Mouse (Mus musculus) limb, embryonic 10.5 days (tissue): ENCODE measurements around the gene Ccdc153. TPM values are rescaled to one million over a fixed set of nuclear protein-coding genes. Genes with fewer than 3 reads are reported as not detected.

Experiments
- DNase-seq: peaks from one replicate; pipeline ENCODE4 v3.0.0-alpha.2; 2017; ENCODE audit warnings: low spot score
- H3K27ac ChIP-seq: fragments of 300-500 bp; sonication (generic); 2 replicates; pipeline ENCODE4 v1.5.1; 2016; ENCODE audit warnings: mild to moderate bottlenecking
- H3K27me3 ChIP-seq: fragments of 300-500 bp; sonication (generic); 2 replicates; pipeline ENCODE4 v1.6.1; 2016; ENCODE audit warnings: low read depth, mild to moderate bottlenecking; ENCODE audit not compliant: poor library complexity, severe bottlenecking
- H3K36me3 ChIP-seq: fragments of 300-500 bp; sonication (generic); 2 replicates; pipeline ENCODE4 v1.6.1; 2016; ENCODE audit warnings: mild to moderate bottlenecking, moderate library complexity
- H3K4me1 ChIP-seq: fragments of 300-500 bp; sonication (generic); 2 replicates; pipeline ENCODE4 v1.6.1; 2016
- H3K4me3 ChIP-seq: fragments of 300-500 bp; sonication (generic); 2 replicates; pipeline ENCODE4 v1.5.1; 2016; ENCODE audit warnings: mild to moderate bottlenecking, moderate library complexity
- H3K9me3 ChIP-seq: fragments of 300-500 bp; sonication (generic); replicated peaks from 2 replicates; pipeline ENCODE4 v1.6.1; 2016; ENCODE audit warnings: mild to moderate bottlenecking
- WGBS: fragments of 180-500 bp; shearing (Covaris S2); methylation state at CpG from one replicate; pipeline ENCODE4 v1.1.7; 2016; 5-methylcytosine and 5-hydroxymethylcytosine counted together
- polyA plus RNA-seq: library from polyadenylated mRNA; unstranded; fragments of >200 nt; fragmentation: Nextera tagmentation; extraction: Ambion mirVana; gene quantifications from 2 replicates; pipeline ENCODE4 v1.2.1, GENCODE M21; 2016

Ccdc153 gene
- polyA plus RNA-seq, 1 experiment from 2014 or later = not detected

DNA sequence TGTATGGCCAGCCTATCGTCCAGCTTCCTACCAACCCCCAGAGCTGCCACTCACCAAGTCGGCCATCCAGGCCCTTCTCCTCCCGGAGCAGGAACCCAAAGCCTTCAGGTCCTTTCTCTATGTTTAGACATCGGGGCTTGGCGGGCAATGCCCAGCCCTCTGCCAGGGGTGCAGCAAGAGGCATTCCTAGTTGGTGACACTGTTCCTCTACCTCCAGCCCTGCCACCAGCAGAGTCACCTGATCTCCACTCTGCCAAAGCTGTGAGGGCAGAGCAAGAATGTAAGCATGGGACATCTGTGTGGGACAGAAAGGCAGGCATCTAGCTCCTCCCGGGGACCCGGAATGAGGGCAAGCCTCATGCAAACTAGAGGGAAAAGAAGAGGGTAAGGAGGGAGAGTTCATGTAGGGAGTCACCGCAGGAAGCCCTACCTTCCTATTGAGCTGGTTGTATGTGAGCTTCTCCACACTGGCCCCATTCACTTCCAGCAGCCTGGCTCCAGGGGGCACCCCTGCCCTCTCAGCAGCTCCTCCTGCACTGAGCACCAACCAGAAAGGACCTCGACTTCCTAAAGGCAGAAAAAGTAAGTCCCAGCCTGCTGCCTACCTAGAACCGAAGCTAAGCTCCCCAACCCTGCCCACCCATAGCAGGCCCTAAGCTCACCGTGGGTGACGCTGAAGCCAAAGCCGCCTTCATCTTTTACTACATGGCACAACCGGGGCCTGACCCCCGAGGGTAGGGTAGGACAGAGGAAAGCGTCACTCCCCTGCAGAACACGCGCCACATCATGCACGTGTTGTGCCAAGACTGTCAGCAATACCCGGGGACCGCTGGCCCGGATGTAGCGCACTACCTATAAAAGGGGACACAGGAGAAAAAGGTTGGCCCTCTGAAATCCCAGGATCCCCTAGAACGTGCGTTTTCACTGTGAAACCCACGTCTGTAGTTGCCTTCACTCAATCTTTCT lies 9.0 kb downstream of the Ccdc153 start:
- no peaks in the 10 kb centered on the region for H3K9me3 ChIP-seq
- H3K4me1 ChIP-seq = peaks cover 25% of the 10 kb centered on the region
- H3K4me3 ChIP-seq = 0 out of 2 replicates have a peak overlapping the region, but pooled peaks have one; percentile 8
- 0 out of 2 replicates have a peak overlapping the region, but pooled peaks have one; percentile 44 for H3K27ac ChIP-seq
- H3K36me3 ChIP-seq = no peaks in the 10 kb centered on the region
- WGBS = 43% methylated on average over 26 of the region's 26 CpGs
- peak; percentile 62 for DNase-seq
- H3K27me3 ChIP-seq = peaks cover 25% of the 10 kb centered on the region; the same call in 1 of the 2 replicates

- no peaks in the 10 kb centered on the region for H3K9me3 ChIP-seq
- H3K36me3 ChIP-seq = no peaks in the 10 kb centered on the region
- H3K27me3 ChIP-seq = peaks cover 25% of the 10 kb centered on the region; the same call in 1 of the 2 replicates
- 67% methylated on average over 4 of the region's 4 CpGs for WGBS
- no peak overlapping the region for H3K4me3 ChIP-seq
- H3K27ac ChIP-seq = no peak overlapping the region
- no peak for DNase-seq
- peaks cover 35% of the 10 kb centered on the region for H3K4me1 ChIP-seq
Measured at GRCm38 (mm10) chr9:44250445-44250844, 10.0 kb downstream of the Ccdc153 start.

DNA sequence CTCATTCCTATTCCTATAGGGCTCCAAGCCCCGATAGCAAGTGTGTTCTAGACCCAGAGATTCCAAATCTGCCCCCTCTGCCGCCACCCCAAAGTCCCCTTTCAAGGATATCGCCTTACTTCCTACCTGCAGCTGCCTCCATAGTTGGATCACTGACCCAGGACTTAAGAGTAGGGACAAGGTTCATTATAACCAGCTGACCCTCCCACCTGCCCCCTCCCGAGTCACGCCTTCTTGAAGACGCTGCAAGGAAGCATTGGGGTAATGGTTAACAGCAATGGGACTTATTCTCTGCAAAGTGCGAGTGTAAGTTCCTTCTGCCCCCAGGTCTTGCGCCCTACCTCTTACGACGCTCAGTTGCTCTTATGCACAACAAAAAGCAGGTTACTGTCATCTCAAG lies 10.8 kb downstream of the Ccdc153 start, which contains the start of gene Pdzd3:
Gene Pdzd3, minus strand, starts transcription at position 158 of the 400 bp plus-strand sequence.
- Histone ChIP-seq H3K27ac (no peak within 1 kb of the TSS), H3K9me3 (no peaks in the 10 kb centered on the region), H3K36me3 (no peaks in the 10 kb centered on the region), H3K27me3 (peaks cover 25% of the 10 kb centered on the region; the same call in 1 of the 2 replicates), H3K4me3 (no peak within 1 kb of the TSS), H3K4me1 (peaks cover 43% of the 10 kb centered on the region)
- no peak for DNase-seq
- WGBS = 78% methylated on average over 10 of the region's 10 CpGs

GRCm38 (mm10) chr9:44253441-44253840 lies 13.0 kb downstream of the Ccdc153 start:
- H3K9me3 ChIP-seq = no peaks in the 10 kb centered on the region
- H3K4me3 ChIP-seq = no peak overlapping the region
- H3K27ac ChIP-seq = peak overlapping the region; percentile 83; the same call in 1 of the 2 replicates
- H3K36me3 ChIP-seq = no peaks in the 10 kb centered on the region
- no peak for DNase-seq
- peaks cover 47% of the 10 kb centered on the region for H3K4me1 ChIP-seq
- 75% methylated on average over 6 of the region's 6 CpGs for WGBS
- peaks cover 22% of the 10 kb centered on the region; the same call in 1 of the 2 replicates for H3K27me3 ChIP-seq

- peak; percentile 49 for DNase-seq
- Histone ChIP-seq H3K9me3 (no peaks in the 10 kb centered on the region), H3K4me3 (no peak overlapping the region), H3K27ac (peak overlapping the region; percentile 83), H3K4me1 (peaks cover 41% of the 10 kb centered on the region), H3K27me3 (0 out of 2 replicates have a peak, but pooled peaks cover 12% of the 10 kb centered on the region), H3K36me3 (no peaks in the 10 kb centered on the region)
- WGBS = 9% methylated on average over 5 of the region's 5 CpGs
Measured at GRCm38 (mm10) chr9:44254508-44255135, 14.1 kb downstream of the Ccdc153 start.

DNA sequence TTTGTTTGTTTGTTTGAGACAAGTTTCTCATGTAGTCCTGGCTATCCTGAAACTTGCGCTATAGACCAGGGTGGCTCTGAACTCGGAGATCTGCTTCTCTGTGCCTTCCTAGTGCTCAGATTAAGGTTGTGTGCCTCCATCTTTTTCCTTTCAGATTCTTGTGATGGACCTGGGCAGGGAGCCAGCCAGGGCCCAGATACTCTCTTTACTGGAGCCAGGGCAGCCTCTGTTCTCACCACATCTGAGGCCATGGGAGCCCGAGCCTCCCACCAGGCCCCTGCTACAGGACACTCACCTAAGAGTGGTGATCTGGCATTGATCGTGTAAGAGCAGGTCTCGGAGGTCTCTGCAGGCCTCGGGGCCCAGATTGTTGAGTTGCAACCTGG lies 14.7 kb downstream of the Ccdc153 start:
- H3K9me3 ChIP-seq = no peaks in the 10 kb centered on the region

GRCm38 (mm10) chr9:44256213-44256612 lies 15.7 kb downstream of the Ccdc153 start:
- 89% methylated on average over 8 of the region's 8 CpGs for WGBS
- DNase-seq = no peak
- no peaks in the 10 kb centered on the region for H3K9me3 ChIP-seq
- no peaks in the 10 kb centered on the region for H3K27me3 ChIP-seq
- H3K36me3 ChIP-seq = no peaks in the 10 kb centered on the region
- H3K27ac ChIP-seq = 0 out of 2 replicates have a peak overlapping the region, but pooled peaks have one; percentile 27
- H3K4me1 ChIP-seq = peaks cover 39% of the 10 kb centered on the region
- no peak overlapping the region for H3K4me3 ChIP-seq

More for the DNA sequence above, 14.7 kb downstream of the Ccdc153 start:
- Histone ChIP-seq H3K27me3 (0 out of 2 replicates have a peak, but pooled peaks cover 8% of the 10 kb centered on the region), H3K36me3 (no peaks in the 10 kb centered on the region), H3K27ac (peak overlapping the region; percentile 83), H3K4me3 (no peak overlapping the region), H3K4me1 (peaks cover 41% of the 10 kb centered on the region)
- WGBS = 67% methylated on average over 6 of the region's 6 CpGs
- no peak for DNase-seq

DNA sequence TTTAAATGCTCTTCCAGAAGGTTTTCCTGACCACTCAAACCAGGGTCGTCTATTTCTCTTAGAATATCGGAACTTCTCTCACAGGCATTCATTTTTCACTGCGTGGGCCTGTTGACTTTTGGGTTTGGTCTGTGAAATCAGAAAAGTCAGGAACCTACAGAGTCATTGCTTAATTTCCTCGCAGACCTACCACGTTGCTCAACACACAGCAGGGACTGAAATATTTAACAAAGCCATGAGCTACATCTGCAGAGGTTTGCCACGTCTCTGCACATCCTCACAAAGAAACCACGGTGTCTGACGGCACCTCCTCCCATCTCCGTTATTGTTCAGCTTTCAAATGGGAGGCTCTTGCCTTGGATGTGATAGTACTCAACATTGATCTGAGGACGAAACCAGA lies 18.5 kb downstream of the Ccdc153 start:
- Histone ChIP-seq H3K4me3 (no peak overlapping the region), H3K27ac (no peak overlapping the region), H3K9me3 (no peaks in the 10 kb centered on the region), H3K4me1 (peaks cover 26% of the 10 kb centered on the region), H3K36me3 (no peaks in the 10 kb centered on the region), H3K27me3 (no peaks in the 10 kb centered on the region)
- WGBS = 86% methylated on average over 10 of the region's 10 CpGs
- no peak for DNase-seq

- Histone ChIP-seq H3K27me3 (peaks cover 4% of the 10 kb centered on the region; the same call in 1 of the 2 replicates), H3K27ac (no peak overlapping the region), H3K9me3 (no peaks in the 10 kb centered on the region), H3K4me3 (no peak overlapping the region), H3K4me1 (peaks cover 3% of the 10 kb centered on the region; the same call in 1 of the 2 replicates), H3K36me3 (no peaks in the 10 kb centered on the region)
- WGBS = 85% methylated on average over 14 of the region's 14 CpGs
- DNase-seq = no peak
Measured at GRCm38 (mm10) chr9:44261388-44261787, 20.9 kb downstream of the Ccdc153 start.

DNA sequence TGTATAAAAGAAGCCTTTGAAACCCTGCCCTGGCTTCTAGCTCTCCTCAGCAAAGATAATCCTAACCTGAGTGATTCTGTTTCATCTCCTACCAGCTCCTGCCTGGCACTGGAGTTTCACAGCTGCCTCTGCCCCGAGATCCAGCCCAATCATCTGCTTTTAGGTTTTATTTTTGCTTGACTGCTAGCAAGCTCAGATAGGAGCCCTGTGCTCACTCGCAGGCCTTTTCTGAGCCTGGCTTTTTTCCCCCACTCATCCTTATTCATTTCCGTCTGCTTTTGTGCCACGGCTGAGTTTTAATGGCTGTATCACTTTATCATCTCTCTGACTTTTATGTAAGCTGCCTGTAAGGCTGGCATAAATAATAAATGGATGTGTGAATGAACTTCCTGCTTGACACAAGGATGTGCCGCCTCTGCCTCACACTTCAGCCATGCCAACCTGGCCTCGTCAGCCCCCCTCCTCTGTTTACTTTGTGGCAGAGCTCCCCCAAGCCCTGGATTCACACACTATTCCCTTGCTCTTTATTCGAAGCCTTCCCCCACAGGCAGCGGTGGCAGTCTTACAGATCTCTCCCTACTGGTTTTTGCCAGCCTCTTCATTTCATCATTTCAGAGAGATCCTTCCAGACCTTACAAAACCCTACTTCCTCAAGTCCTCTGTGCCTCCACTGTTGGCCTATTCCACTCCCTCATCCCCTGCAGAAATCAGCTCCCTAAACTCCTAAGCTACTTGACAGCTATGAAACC lies 26.2 kb downstream of the Ccdc153 start:
- Histone ChIP-seq H3K4me3 (no peak overlapping the region), H3K36me3 (no peaks in the 10 kb centered on the region)
- WGBS = 69% methylated on average over 8 of the region's 8 CpGs

GRCm38 (mm10) chr9:44267319-44268026 lies 27.0 kb downstream of the Ccdc153 start:
- 15% methylated on average over 23 of the region's 23 CpGs for WGBS
- Histone ChIP-seq H3K27me3 (peaks cover 18% of the 10 kb centered on the region), H3K36me3 (no peaks in the 10 kb centered on the region), H3K9me3 (no peaks in the 10 kb centered on the region), H3K27ac (peak overlapping the region; percentile 89), H3K4me1 (peaks cover 12% of the 10 kb centered on the region), H3K4me3 (peak overlapping the region; percentile 66)
- no peak for DNase-seq

More for the DNA sequence above, 26.2 kb downstream of the Ccdc153 start:
- H3K27ac ChIP-seq = no peak overlapping the region
- no peaks in the 10 kb centered on the region for H3K9me3 ChIP-seq
- peaks cover 12% of the 10 kb centered on the region for H3K4me1 ChIP-seq
- no peak for DNase-seq
- peaks cover 18% of the 10 kb centered on the region for H3K27me3 ChIP-seq

DNA sequence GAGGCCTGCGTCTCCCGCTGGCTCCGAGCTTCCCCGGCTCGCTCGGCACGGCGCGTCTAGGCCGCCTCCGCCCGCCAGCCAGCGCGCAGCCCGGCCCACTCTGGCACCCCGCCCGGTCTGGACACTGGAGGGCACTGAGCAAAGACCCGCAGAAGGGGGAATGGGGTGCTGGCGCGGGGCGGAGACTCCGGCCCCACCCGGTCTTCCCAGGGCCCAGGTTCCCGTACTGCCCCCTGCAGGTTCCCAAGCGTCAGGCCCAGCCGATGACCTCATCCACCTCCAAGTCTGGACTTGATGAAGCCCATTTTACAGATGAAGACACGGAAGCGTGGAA lies 27.5 kb downstream of the Ccdc153 start:
- 7% methylated on average over 28 of the region's 28 CpGs for WGBS
- Histone ChIP-seq H3K4me1 (peaks cover 12% of the 10 kb centered on the region), H3K9me3 (no peaks in the 10 kb centered on the region)

More for the DNA sequence above, 27.5 kb downstream of the Ccdc153 start:
- Histone ChIP-seq H3K27ac (peak overlapping the region; percentile 89), H3K27me3 (peaks cover 18% of the 10 kb centered on the region), H3K36me3 (no peaks in the 10 kb centered on the region), H3K4me3 (peak overlapping the region; percentile 66)
- peak; percentile 82 for DNase-seq
